8 mouse cellular contexts compared by ENCODE assay signal in the genomic region with DNA sequence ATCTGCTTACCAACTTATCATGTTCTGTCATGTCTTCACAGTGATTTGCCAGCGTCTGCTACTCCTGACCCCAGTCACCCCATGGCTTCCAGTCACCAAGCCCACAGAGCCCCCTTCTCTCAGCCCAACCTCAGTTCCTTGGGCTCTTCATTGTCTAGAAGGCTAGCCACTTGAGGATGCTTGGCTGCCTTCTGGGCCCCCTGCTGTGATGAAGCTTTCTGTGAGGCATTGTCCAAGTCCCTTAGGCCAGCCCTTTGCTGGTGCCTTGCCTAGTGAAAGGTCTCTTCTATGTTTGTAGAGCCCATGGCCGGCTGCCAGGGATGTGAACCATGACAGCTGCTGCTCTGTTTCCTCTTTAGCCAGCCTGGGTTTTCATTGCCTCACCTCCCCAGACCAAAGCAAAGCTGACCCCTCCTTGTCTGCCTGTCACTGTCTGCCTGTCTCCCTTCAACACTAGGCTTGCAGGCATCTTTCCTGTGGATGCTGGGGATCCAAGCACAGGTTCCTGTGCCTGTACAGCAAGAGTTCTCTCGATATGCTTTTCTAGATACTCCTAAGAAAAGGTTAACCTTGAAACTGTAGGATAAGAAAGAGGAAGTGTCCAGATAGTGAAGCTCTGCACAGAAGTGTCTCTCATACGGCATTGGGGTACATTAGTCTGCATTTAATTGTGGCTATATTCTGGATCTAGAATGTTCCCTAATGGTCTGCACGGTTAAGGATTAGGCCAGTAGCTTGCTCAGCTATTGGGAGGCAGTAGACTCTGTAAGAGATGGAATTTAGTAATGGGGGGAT.
DNase-seq lines count a peak whose midpoint lies in the region; ATAC-seq and TF ChIP-seq lines count a peak whose summit lies in the region.

No protein-coding gene starts in this region.

- 47% methylated on average over 5 of the region's 5 CpGs for WGBS in intestine, embryonic 15.5 days
- WGBS in liver, postnatal 0 days (ENCODE audit: insufficient replicate concordance): 36% methylated on average over 5 of the region's 5 CpGs

- intact Hi-C loops in gastrocnemius, postnatal 14 days (cut with DNase I; ENCODE audit: low total_unique reads): no loop called here

- H3K4me1 ChIP-seq in intestine, embryonic 15.5 days (replicated peaks): 0 out of 2 replicates have a peak, but pooled peaks cover 5% of the 10 kb centered on the region
- peaks cover 24% of the 10 kb centered on the region for H3K4me1 ChIP-seq in liver, postnatal 0 days (ENCODE audit: insufficient read depth)

- no peaks in the 10 kb centered on the region for H3K36me3 ChIP-seq in intestine, embryonic 15.5 days
- no peaks in the 10 kb centered on the region for H3K36me3 ChIP-seq in liver, postnatal 0 days (replicated peaks; ENCODE audit: insufficient read depth, low read length)

- H3K27ac ChIP-seq in intestine, embryonic 15.5 days: no peak overlapping the region
- H3K27ac ChIP-seq in liver, postnatal 0 days (ENCODE audit: low read depth): peak overlapping the region; percentile 60

- no peak for TF ChIP-seq EP300 in liver, postnatal 0 days (IDR thresholded peaks at IDR 0.05; ENCODE audit: low read depth)

- H3K9ac ChIP-seq in intestine, embryonic 15.5 days: no peak overlapping the region
- H3K9ac ChIP-seq in liver, postnatal 0 days (replicated peaks): no peak overlapping the region; the same call in 1 of the 2 replicates

- no peak overlapping the region for H3K4me3 ChIP-seq in intestine, embryonic 15.5 days (replicated peaks)
- H3K4me3 ChIP-seq in liver, postnatal 0 days (ENCODE audit: low read depth, low read length): no peak overlapping the region

- TF ChIP-seq CTCF in liver, postnatal 0 days (IDR thresholded peaks at IDR 0.05; ENCODE audit: low read depth): no peak

- no peak for DNase-seq in frontal cortex, postnatal 25 days (ENCODE audit: low spot score in 2 of 2)
- peak; percentile 61 for DNase-seq in brain, adult 2 months (ENCODE audit: low read depth, low spot score)
- DNase-seq in gastrocnemius, postnatal 14 days: peak; percentile 67
- DNase-seq in liver, postnatal 0 days: peak; percentile 83
- DNase-seq in right cerebral cortex, postnatal 14 days: peak; percentile 64
- no peak for DNase-seq in embryo, embryonic 9.5 days (ENCODE audit: extremely low spot score)

- H3K9me3 ChIP-seq in intestine, embryonic 15.5 days: no peaks in the 10 kb centered on the region
- H3K9me3 ChIP-seq in liver, postnatal 0 days (ENCODE audit: low read length): no peaks in the 10 kb centered on the region

- H3K4me2 ChIP-seq in intestine, embryonic 15.5 days (replicated peaks): no peak overlapping the region
- peak overlapping the region; percentile 27; the same call in 1 of the 2 replicates for H3K4me2 ChIP-seq in liver, postnatal 0 days (ENCODE audit: low read depth, low read length)

- ATAC-seq in frontal cortex, adult (ENCODE audit: low TSS enrichment): 0 out of 2 replicates have a peak, but pooled peaks have one; percentile 16
- ATAC-seq in intestine, embryonic 15.5 days: peak; percentile 63
- ATAC-seq in liver, postnatal 0 days: peak; percentile 82

- H3K27me3 ChIP-seq in intestine, embryonic 15.5 days (replicated peaks): no peaks in the 10 kb centered on the region
- H3K27me3 ChIP-seq in liver, postnatal 0 days (ENCODE audit: insufficient read depth, low read length): no peaks in the 10 kb centered on the region

Comparison
In these comparisons a context has a peak if more than half of its experiments do, and no peak if none do; other contexts are left out.
1. ATAC-seq: peak in every context shown above with its lines; median percentile 82 in liver, postnatal 0 days; 63 in intestine, embryonic 15.5 days; 16 in frontal cortex, adult.
2. DNase-seq: peak in brain, adult 2 months (single experiment), gastrocnemius, postnatal 14 days (single experiment), liver, postnatal 0 days (single experiment) and right cerebral cortex, postnatal 14 days (single experiment); none in frontal cortex, postnatal 25 days (0 of 2) and embryo, embryonic 9.5 days (single experiment).